Mouse (Mus musculus) forebrain, embryonic 14.5 days (tissue): ENCODE measurements around the gene Dido1. TPM values are rescaled to one million over a fixed set of nuclear protein-coding genes. Genes with fewer than 3 reads are reported as not detected.

Source experiments
- ATAC-seq: fragments of 200-750 bp; cut with Nextera tagmentation; 2 replicates; pipeline ENCODE4 v1.8.0; 2017; ENCODE audit warnings: mild to moderate bottlenecking, moderate library complexity
- DNase-seq: peaks from one replicate; pipeline ENCODE4 v3.0.0-alpha.2; 2015; ENCODE audit warnings: low spot score
- H3K27ac ChIP-seq: fragments of 300-500 bp; sonication (generic); 2 replicates; pipeline ENCODE4 v1.5.1; 2014; ENCODE audit warnings: low read depth, mild to moderate bottlenecking, control low read depth, low read length, moderate library complexity
- H3K27me3 ChIP-seq: fragments of 300-500 bp; sonication (generic); replicated peaks from 2 replicates; pipeline ENCODE4 v1.6.1; 2014; ENCODE audit warnings: low read length, control low read depth, mixed read lengths; ENCODE audit not compliant: control insufficient read depth, insufficient read depth
- H3K36me3 ChIP-seq: fragments of 300-500 bp; sonication (generic); 2 replicates; pipeline ENCODE4 v1.6.1; 2014; ENCODE audit warnings: low read length, control low read depth; ENCODE audit not compliant: control insufficient read depth, insufficient read depth
- H3K4me1 ChIP-seq: fragments of 300-500 bp; sonication (generic); 2 replicates; pipeline ENCODE4 v1.6.1; 2014; ENCODE audit warnings: antibody characterized with exemption, low read length, control low read depth; ENCODE audit not compliant: control insufficient read depth, insufficient read depth
- H3K4me2 ChIP-seq: fragments of 300-500 bp; sonication (generic); 2 replicates; pipeline ENCODE4 v1.6.1; 2014; ENCODE audit warnings: mild to moderate bottlenecking, control low read depth, low read length
- H3K4me3 ChIP-seq: fragments of 300-500 bp; sonication (generic); 2 replicates; pipeline ENCODE4 v1.5.1; 2014; ENCODE audit warnings: low read depth, low read length, control low read depth
- H3K9ac ChIP-seq: fragments of 300-500 bp; sonication (generic); 2 replicates; pipeline ENCODE4 v1.6.1; 2014; ENCODE audit warnings: mild to moderate bottlenecking, low read length, control low read depth, moderate library complexity
- H3K9me3 ChIP-seq: fragments of 300-500 bp; sonication (generic); replicated peaks from 2 replicates; pipeline ENCODE4 v1.6.1; 2016; ENCODE audit warnings: low read length, control low read depth, mixed read lengths; ENCODE audit not compliant: control insufficient read depth
- WGBS: fragments of 180-500 bp; shearing (Covaris S2); extraction: QIAGEN DNeasy Blood & Tissue Kit; methylation state at CpG from one replicate; pipeline ENCODE4 v1.1.7; 2014; 5-methylcytosine and 5-hydroxymethylcytosine counted together
- polyA plus RNA-seq: library from polyadenylated mRNA; unstranded; fragments of >200 nt; fragmentation: Nextera tagmentation; extraction: Ambion mirVana; gene quantifications from 2 replicates; pipeline ENCODE4 v1.2.1, GENCODE M21; 2014

Gene Dido1
- polyA plus RNA-seq, 1 experiment from 2014 or later = 21.0 TPM

- Histone ChIP-seq H3K36me3 (no peaks in the 10 kb centered on the region), H3K9ac (no peak overlapping the region), H3K4me1 (peaks cover 6% of the 10 kb centered on the region; the same call in 1 of the 2 replicates), H3K27me3 (no peaks in the 10 kb centered on the region), H3K9me3 (no peaks in the 10 kb centered on the region), H3K27ac (no peak overlapping the region), H3K4me3 (no peak overlapping the region), H3K4me2 (no peak overlapping the region)
- DNase-seq (no peak), ATAC-seq (no peak)
- WGBS = 93% methylated on average over 2 of the region's 2 CpGs
Measured at GRCm38 (mm10) chr2:180743321-180743720, 33.5 kb upstream of the Dido1 start.

- Histone ChIP-seq H3K4me3 (no peak overlapping the region), H3K9me3 (no peaks in the 10 kb centered on the region), H3K9ac (no peak overlapping the region), H3K27me3 (no peaks in the 10 kb centered on the region), H3K27ac (no peak overlapping the region), H3K4me2 (no peak overlapping the region), H3K36me3 (no peaks in the 10 kb centered on the region), H3K4me1 (peaks cover 6% of the 10 kb centered on the region; the same call in 1 of the 2 replicates)
- DNase-seq (no peak), ATAC-seq (no peak)
- 86% methylated on average over 6 of the region's 6 CpGs for WGBS
Measured at GRCm38 (mm10) chr2:180742820-180743219, 33.0 kb upstream of the Dido1 start.

GRCm38 (mm10) chr2:180741421-180741820 lies 31.6 kb upstream of the Dido1 start:
- WGBS = 84% methylated on average over 7 of the region's 7 CpGs
- ATAC-seq (no peak), DNase-seq (no peak)
- H3K36me3 ChIP-seq = no peaks in the 10 kb centered on the region
- H3K4me1 ChIP-seq = no peaks in the 10 kb centered on the region
- H3K4me2 ChIP-seq = no peak overlapping the region
- H3K9me3 ChIP-seq = no peaks in the 10 kb centered on the region
- H3K27me3 ChIP-seq = no peaks in the 10 kb centered on the region
- H3K9ac ChIP-seq = no peak overlapping the region
- no peak overlapping the region for H3K4me3 ChIP-seq
- no peak overlapping the region for H3K27ac ChIP-seq

- DNase-seq (no peak), ATAC-seq (no peak)
- H3K4me2 ChIP-seq = no peak overlapping the region
- WGBS = 13% methylated on average over 3 of the region's 3 CpGs
- H3K9me3 ChIP-seq = no peaks in the 10 kb centered on the region
- no peak overlapping the region for H3K9ac ChIP-seq
- no peaks in the 10 kb centered on the region for H3K4me1 ChIP-seq
- no peaks in the 10 kb centered on the region for H3K36me3 ChIP-seq
- no peak overlapping the region for H3K4me3 ChIP-seq
- no peak overlapping the region for H3K27ac ChIP-seq
- no peaks in the 10 kb centered on the region for H3K27me3 ChIP-seq
Measured at GRCm38 (mm10) chr2:180740349-180740748, 30.6 kb upstream of the Dido1 start.

GRCm38 (mm10) chr2:180737984-180738383 lies 28.2 kb upstream of the Dido1 start:
- Histone ChIP-seq H3K27me3 (no peaks in the 10 kb centered on the region), H3K4me3 (no peak overlapping the region), H3K4me1 (no peaks in the 10 kb centered on the region), H3K36me3 (no peaks in the 10 kb centered on the region), H3K4me2 (no peak overlapping the region), H3K9ac (no peak overlapping the region), H3K9me3 (no peaks in the 10 kb centered on the region), H3K27ac (no peak overlapping the region)
- no peak for ATAC-seq
- WGBS = 73% methylated on average over 2 of the region's 2 CpGs
- no peak for DNase-seq

- H3K27me3 ChIP-seq = no peaks in the 10 kb centered on the region
- no peak overlapping the region for H3K4me2 ChIP-seq
- H3K4me3 ChIP-seq = no peak overlapping the region
- H3K9ac ChIP-seq = no peak overlapping the region
- no peak for DNase-seq
- H3K36me3 ChIP-seq = no peaks in the 10 kb centered on the region
- ATAC-seq = no peak
- no peaks in the 10 kb centered on the region for H3K4me1 ChIP-seq
- WGBS = 75% methylated on average over 7 of the region's 7 CpGs
- no peaks in the 10 kb centered on the region for H3K9me3 ChIP-seq
- H3K27ac ChIP-seq = no peak overlapping the region
Measured at GRCm38 (mm10) chr2:180735232-180735631, 25.4 kb upstream of the Dido1 start.

- ATAC-seq (no peak), DNase-seq (no peak)
- H3K27me3 ChIP-seq = no peaks in the 10 kb centered on the region
- H3K36me3 ChIP-seq = no peaks in the 10 kb centered on the region
- no peak overlapping the region for H3K9ac ChIP-seq
- WGBS = 71% methylated on average over 6 of the region's 6 CpGs
- no peaks in the 10 kb centered on the region for H3K9me3 ChIP-seq
- no peak overlapping the region for H3K4me3 ChIP-seq
- H3K4me1 ChIP-seq = no peaks in the 10 kb centered on the region
- no peak overlapping the region for H3K4me2 ChIP-seq
- H3K27ac ChIP-seq = no peak overlapping the region
Measured at GRCm38 (mm10) chr2:180731984-180732383, 22.2 kb upstream of the Dido1 start.

- Histone ChIP-seq H3K27ac (no peak overlapping the region), H3K9me3 (no peaks in the 10 kb centered on the region), H3K4me2 (no peak overlapping the region), H3K4me3 (no peak overlapping the region), H3K4me1 (no peaks in the 10 kb centered on the region), H3K27me3 (no peaks in the 10 kb centered on the region), H3K36me3 (no peaks in the 10 kb centered on the region), H3K9ac (no peak overlapping the region)
- ATAC-seq = no peak
- 69% methylated on average over 3 of the region's 3 CpGs for WGBS
- DNase-seq = no peak
Measured at GRCm38 (mm10) chr2:180731036-180731435, 21.2 kb upstream of the Dido1 start.

GRCm38 (mm10) chr2:180727613-180728021 lies 17.8 kb upstream of the Dido1 start:
- Histone ChIP-seq H3K4me2 (no peak overlapping the region), H3K4me3 (no peak overlapping the region), H3K27ac (no peak overlapping the region), H3K36me3 (peaks cover 17% of the 10 kb centered on the region), H3K9me3 (no peaks in the 10 kb centered on the region), H3K27me3 (no peaks in the 10 kb centered on the region), H3K9ac (no peak overlapping the region), H3K4me1 (no peaks in the 10 kb centered on the region)
- WGBS = 59% methylated on average over 4 of the region's 4 CpGs
- no peak for ATAC-seq
- DNase-seq = no peak
